Mouse (Mus musculus) adrenal gland, postnatal 25 days (tissue): ENCODE data around the gene Kdelr1. TPM values are rescaled to one million over a fixed set of nuclear protein-coding genes. Genes with fewer than 3 reads are reported as not detected.
A peak's percentile ranks its signal among the peaks of the same experiment; 100 is the strongest.
"Not testable (repeated sequence)": the region's sequence is repeated elsewhere in the genome, so short reads cannot be mapped to it uniquely, and the experiment has no call there.

Experiments used
- DNase-seq: peaks from one replicate; pipeline ENCODE4 v3.0.0; 2021; ENCODE audit warnings: mixed read lengths
- total RNA-seq: library from RNA; stranded (reverse); gene quantifications from 2 replicates; pipeline ENCODE4 v1.2.3, GENCODE M21; 2021

Kdelr1 gene
- total RNA-seq, 1 experiment from 2014 or later = 140 TPM

DNA sequence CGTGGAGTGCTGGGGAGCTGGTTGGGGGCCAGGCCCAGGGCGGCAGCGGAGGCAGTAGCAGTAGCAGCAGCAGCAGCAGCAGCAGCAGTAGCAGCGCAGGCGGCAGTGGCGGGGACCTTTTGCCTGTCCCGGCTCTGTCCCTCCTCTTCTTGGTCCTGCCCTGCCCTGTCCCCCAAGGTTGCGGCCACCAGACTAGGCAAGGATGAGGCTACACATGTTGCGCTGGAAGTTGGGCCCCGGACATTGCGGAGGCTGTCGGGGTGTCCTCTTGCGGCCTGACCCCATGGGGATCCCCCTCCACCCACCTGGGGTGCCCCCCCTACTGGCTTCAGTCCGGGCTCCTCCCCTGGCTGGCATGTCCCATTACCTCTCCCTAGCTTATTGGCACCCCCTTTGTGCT is 2.8 kb upstream of the Kdelr1 start:
- DNase-seq = no peak

DNA sequence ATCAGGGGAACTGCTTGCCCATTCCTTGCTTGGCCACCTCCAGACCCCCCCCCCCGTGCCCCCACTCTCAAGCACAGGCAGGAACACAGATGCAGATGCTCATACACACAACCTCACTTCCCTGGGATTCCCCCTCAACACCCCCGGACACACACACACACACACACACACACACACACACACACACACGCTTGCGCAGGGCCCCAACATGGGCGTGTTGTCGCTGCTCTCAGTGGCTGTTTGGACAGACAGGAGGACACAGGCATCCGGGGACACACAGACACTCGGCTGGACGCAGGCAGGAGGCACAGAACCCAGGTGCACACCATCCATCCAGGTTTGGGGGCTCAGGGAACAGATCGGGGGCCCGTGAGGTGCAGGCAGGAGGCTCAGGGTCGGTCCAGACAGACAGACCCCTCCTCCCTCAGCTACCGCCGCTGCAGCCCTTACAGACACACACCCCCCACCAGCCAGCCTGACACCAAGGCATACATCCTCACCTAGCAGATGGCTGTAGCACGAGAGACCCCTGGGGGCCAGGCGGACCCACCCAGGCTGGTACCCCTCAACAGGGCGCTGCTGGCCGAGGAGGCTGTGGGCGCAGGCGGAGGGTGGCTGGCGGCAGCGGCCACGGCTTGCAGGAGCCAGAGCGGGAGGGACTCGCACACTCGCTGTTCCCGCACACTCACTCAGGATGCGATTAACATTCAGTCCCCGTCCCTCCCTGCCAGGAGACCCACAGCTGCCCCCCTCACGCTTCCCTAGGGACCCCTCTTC is 2.1 kb upstream of the Kdelr1 start:
- DNase-seq = no peak

DNA sequence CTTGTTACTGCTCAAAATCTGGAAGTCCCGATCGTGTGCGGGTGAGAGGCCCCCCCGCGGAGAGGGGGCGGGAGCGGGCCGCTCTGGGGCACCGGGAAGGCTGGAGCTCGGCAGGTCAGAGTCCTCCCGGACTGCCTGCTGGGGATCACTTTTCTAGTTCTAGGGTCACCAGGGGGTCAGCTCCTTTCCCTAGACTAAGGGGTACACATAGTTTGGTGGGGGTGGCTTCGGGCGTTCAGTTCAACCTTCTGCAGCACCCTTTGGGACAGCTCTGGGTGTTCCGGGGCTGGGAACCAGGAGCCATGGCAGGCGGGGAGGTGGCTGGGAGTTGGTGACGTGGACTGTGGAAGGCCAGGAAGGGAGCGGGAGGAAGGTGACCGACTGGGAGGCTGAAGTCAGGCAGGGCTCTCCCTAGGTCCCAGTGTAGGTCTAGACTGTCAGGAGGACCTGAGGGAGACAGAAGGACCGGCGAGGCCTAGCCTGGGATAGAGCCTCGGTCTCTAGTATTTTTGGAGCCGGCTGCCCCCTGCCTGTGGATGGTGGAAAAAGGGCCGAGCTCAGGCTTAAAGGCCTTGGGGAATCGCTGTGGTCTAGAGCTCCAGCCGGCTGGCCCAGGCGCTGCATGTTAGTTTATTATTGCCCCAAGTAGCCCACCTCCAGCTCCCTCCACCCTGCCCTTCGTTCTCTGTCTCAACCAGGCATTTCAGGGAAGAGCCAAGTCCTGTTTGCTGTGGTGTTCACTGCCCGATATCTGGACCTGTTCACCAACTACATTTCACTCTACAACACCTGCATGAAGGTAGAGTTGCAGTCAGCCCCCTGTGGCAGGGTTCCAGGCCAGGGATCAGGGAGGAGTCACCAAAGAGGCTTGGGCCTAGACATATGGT is 732 bp downstream of the Kdelr1 start:
- DNase-seq = peak; percentile 66

DNA sequence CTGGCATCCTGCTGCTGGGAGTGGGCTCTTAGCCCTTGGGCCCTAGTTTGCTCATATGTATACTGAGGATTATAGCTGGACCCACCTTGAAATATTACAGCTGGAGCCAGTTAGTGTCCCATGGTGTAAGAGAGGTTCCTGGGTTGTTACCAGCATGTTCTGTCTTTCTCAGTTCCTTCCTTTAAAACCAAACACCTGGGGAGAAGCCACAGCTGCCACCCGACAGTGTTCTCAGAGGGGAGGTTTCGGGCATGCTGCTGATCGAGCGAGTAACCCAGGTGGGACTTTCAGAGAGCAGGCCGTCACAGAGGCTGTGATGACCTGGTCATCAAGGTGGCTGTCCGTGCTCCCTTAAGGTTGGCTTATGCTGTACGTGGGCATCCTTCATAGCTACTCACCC is 4.3 kb downstream of the Kdelr1 start:
- no peak for DNase-seq

DNA sequence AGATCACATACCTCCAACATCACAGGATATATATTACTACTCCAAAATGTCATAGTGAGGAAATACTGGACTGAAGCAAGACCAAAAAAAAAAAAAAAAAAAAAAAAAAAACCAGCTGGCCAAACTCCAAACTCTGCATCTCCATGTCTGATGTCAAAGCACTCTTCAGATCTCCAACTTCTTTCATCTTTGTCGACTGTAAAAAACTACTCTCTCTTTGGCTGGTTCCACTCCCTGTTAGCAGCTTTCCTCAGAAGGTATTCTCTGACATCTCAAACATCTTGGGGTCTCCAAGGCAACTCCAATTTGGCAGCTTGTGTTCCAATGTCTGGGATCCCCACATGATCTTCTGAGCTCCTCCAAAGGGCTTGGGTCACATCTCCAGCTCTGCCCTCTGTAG is 5.7 kb downstream of the Kdelr1 start, which contains the start of gene Grin2d:
Gene Grin2d (minus strand): TSS at position 101 of the 400 bp plus-strand sequence.
- not testable (repeated sequence) for DNase-seq

DNA sequence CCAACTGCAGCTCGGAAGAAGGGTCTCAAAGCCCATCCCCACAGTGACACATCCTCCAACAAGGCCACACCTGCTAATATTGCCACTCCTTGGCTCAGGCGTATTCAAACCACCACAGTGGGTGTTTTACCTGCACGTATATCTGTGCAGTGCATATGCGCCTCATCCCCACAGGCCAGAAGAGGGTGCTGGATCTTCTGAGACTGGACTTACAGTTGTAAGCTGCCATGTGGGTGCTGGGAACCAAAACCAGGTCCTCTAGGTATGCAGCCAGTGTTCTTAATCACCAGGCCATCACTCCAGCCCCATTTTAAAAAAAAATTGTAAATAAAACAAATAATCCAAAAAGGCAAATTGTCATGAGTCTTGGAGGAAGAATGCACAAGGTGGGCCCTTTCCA is 8.0 kb downstream of the Kdelr1 start:
- no peak for DNase-seq

DNA sequence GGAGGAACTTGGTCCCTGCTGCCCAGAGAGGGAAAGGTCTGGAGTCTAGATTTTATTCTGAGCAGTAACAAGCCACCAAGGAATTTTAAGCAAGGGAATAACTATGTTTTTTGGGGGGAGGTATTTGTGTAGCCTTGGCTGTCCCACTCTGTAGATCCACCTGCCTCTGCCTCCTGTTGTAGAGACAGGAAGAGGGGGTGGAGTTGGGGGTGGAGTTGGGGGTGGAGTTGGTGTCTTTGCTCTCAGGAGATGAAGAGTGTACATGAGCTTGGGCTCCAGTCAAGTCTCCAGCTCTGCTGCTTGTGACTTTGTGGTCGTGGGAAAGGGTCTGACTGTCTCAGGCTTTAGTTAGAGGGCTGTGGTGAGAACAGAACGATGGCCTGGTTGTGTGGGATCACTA is 8.4 kb downstream of the Kdelr1 start:
- no peak for DNase-seq

DNA sequence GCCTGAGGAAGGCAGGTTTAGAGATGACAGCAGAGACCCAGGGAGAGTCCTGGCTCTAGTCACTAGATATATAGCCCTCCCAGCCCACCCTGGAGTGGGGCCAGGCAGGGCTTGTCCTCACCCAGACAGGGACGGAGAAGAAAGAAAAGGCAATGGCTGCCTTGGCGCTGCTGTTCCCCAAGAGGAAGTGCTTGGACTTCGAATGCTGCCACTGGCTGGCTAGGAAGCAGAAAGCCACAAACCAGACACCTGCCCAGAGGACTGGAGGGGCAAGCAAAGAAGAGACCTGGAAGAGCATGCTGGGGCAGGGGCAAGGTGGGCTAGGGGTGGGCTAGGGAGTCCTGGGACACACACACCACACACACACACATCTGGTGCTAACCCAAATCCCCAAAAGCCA is 14.7 kb downstream of the Kdelr1 start:
- no peak for DNase-seq

DNA sequence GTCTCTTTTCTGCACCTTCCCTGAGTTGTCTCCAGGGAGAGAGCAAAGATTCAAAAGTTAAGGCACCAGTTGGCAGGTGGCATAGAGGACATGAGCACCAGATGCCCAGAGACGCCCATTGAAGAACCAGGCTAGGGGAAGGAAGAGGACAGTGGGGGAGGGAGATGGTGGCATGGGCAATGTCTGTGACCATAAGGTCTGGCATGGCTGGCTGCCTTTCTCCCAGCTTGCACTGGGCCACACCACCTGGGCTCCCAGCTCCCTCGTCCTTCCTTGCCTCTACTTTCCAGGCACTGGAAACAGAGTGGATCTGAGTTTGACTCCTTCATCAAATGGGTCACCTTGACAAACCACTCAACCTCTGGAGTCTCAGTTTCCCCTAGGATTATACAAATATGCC is 20.1 kb downstream of the Kdelr1 start:
- no peak for DNase-seq

DNA sequence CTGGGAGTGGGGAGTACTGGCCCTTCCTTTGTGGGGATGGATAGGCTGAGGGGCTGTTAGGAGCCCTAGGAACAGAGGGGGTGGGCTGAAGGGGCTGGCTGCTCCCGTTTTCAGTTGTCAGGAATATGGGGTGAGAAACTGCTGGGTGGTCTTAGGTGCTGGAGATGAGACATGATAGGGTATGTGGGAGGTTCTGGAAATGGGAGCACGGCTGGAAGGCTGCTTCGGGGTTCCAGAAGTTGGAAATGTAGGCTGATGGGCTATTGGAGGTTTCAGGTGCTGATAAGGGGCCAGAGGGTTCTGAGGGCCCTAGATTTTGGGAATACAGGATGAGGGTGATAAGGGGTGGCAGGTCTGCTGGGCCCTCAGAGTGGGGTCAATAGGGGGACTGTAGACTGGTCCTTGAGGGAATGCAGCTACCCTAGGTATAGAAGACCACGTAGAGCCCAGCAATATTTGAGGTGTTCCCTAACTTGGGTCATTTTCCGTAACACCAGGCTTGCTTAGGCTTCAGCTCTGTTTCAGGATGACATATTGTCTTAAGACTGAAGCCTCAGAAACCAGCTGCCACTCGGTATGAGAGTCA is 23.5 kb downstream of the Kdelr1 start:
- no peak for DNase-seq

DNA sequence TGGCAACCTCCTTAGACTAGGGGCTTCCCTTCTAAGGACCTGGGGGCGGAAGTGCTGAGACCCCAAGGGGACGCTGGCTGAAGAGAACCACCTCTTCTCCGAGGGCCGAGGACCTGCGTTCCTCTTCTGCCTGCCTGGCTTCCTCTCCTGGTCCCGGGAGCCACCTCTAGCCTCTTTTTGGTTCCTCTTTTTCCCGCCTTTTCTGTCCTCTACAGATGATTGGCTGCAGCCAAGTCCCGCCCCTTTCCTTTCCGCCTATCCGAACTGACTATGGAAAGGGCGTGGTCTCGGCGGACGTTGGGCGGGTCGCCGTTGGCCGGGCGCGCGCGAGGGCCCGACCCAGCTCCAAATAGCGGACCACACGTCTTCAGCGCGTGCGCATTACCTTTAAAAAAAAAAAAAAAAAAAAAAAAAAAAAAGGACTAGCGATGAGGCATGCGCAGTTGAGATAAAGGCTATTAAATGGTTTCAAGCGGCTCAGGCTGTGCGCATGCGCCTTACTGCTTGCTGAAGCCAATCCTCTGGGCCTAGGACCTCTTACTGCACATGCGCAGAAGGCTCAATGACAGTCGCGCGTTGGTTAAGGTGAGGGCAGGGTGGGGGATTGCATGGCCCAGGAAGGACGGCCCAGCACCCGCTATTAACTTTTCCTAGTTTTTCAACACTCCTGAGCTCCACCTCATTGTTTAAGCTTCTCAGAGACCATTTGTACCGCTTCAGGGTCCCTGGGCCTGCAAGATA is 24.1 kb downstream of the Kdelr1 start, which contains the start of the genes Syngr4 and Tmem143:
Gene Syngr4 (minus strand): TSS at position 198 of the 741 bp plus-strand sequence.
Gene Tmem143 (plus strand): TSS at position 425 of the 741 bp plus-strand sequence.
- peak; percentile 94 for DNase-seq

DNA sequence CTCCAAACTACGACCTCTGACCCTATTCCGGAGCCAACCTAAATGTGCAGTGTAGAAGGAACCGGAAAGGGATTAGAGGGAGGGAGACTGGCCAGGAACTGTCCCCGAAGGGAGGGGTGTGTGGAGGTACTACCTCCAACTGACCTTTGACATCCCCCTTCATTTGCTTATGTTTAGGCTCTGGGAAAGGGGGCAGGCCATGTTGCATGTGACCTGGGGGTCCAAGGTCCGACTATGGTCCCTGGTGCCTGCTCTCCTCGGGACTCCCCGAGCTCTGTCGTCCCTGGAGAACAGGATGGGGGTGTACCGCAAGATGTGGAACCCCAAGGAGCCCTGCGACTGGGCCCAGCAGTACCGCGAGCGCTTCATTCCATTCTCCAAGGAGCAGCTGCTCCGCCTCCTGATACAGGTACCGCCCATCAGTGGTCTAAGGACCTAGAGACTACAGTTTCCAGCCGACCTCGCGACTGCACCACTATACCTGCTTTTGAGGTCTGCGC is 24.7 kb downstream of the Kdelr1 start:
- peak; percentile 52 for DNase-seq

DNA sequence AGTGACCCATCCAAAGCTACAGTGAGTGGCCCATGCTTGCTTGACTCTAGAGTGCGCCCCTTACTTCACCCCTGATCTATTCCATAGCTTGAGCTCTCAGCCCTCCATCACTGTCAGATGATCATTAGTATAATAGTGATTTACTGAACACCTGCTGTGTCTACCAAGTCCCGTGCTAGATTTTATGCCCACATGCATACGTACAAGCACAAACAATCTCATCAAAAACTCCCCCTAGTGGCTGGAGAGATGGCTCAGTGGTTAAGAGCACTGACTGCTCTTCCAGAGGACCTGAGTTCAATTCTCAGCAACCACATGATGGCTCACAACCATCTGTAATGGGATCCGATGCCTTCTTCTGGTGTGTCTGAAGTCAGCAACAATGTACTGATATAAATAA is 25.6 kb downstream of the Kdelr1 start:
- DNase-seq = not testable (repeated sequence)

DNA sequence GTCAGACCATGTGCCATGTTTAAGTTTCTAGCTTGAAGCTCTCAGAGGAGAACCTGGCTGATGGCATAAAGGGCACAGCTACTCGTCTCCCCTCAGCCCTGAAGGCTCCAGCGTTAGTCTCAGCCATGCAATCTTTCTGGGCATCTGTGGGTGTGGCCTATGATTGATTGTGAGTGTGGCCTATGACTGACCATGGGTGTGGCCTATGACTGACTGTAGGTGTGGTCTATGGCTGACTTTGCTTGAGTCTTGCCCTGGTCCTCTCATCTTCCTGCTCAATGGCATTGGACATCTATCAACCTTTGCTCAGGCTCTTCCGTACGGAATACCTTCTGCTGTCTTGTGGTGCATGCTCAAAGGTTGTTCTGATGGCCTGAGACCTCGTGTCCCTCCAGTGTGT is 29.0 kb downstream of the Kdelr1 start:
- DNase-seq = no peak

DNA sequence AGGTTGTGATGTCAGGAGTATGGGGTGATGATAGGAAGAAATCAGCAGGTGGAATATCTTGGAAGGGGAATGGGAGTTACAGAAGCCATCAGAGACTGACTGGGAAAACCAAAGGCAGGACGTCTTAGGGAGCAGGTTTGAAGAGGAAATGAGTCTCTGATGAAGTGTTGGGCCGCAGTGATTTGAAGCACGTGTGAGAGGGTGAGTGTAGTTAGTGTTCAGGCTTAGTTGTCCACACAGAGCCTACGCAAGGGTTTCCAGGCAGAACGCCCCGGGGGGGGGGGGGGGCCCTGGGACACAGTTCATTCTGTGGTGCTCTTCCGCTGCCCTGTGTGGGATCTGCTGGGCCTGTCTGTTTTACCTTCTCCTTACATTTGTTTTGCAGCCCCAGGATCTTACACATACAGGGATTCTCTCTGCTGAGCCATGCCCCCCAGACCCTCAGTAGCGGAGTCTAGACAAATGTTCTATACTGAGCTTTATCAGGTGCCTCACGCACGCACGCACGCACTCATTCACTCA is 30.0 kb downstream of the Kdelr1 start:
- no peak for DNase-seq

DNA sequence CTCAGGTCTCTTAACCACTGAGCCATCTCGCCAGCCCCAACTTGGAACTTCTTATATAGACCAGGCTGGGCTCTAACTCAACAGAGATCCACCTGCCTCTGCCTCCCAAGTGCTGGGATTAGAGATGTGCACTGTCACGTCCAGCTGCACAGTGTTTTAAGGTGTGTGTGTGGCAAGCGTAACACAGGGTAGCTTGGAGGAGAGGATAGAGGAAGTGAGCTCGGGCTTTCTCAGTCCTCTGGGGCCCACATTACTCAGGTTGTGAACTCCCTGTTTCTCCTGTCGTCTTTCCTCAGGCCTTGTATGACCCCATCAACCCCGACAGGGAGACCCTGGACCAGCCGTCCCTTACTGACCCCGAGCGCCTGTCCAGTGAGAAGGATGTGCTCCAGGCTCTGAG is 34.0 kb downstream of the Kdelr1 start:
- no peak for DNase-seq

DNA sequence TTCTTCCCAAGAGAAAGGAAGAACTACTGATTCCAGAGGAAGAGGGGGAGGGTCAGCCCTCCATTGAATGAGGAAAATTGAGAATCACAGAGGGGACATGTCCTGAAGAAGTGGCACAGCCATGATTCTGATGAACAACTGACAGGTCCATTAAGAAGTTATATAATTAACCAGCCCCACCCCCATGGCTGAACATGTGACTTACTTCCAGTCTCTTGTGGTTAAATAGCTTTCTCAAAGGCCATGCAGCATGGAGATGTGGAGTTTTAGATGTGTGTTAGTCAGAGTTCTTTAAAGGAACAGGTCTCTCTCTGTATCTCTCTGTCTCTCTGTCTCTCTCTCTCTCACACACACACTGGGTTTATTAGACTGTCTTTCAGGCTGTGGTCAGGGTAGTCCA is 35.8 kb downstream of the Kdelr1 start:
- no peak for DNase-seq

DNA sequence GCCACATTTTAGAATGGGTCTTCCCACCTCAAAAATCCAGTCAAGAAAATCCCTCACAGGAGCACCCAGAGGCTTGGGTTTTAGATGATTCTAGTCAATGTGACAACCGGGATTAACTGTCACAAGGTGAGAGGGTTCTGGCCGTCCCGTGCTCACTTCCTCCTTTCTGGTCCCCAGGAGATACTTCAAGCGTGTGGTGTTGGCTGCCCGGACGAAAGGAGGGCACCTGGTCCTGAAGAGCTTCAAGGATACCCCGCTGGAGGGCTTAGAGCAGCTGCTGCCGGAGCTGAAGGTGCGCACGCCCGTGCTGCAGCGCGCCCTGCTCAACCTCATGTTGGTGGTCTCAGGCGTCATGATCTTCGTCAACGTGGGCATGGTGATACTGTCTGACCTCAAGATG is 36.6 kb downstream of the Kdelr1 start:
- DNase-seq = no peak

DNA sequence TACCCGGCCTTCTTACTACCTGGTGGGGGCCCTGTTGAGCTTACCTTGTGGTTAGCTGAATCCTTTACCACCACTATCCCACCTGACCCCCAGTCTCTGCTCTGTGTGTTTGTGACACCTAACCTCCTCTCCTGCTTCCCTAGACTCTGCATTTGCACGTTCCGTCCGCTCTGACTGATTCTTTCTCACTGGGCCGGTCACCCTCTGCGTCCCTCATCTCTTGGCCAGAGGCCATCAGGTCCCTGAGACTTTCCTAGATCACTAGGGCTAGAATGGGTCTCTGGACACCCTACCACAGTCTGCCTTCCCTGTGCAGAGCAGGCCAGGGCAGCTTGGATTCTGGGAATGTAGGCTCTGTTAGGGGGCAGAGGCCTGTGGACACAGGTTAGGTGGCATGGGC is 41.5 kb downstream of the Kdelr1 start:
- DNase-seq = no peak

DNA sequence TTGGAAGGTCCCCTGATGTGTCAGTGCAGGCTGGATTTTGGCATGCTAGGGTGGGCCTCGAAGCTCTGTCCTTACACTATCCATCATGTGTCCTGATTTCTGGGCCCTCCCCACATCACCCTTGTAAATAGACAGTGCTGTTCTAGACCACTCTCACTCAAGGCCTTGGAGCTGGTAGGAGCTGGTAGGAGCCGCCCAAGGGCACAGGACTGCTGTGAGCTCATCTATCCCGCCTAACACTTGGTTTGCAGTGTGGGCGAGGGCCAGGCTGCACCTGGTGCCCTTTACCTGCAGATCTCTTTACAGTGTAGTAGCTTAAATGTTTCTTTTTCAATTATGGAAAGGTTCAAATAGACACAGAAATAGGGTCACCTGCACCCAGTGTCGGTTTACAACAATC is 42.4 kb downstream of the Kdelr1 start:
- no peak for DNase-seq
